Mouse (Mus musculus) cerebellum, postnatal 25 days (tissue): ENCODE results near the gene Cyp2a4.
"Not testable (repeated sequence)": the region's sequence is repeated elsewhere in the genome, so short reads cannot be mapped to it uniquely, and the experiment has no call there.

ENCODE experiments used
- DNase-seq, 2 experiments: peaks; one replicate each; pipeline ENCODE4 v3.0.0; 2021; ENCODE audit warnings: mixed read lengths in 2 of 2

The Cyp2a4 gene

DNA sequence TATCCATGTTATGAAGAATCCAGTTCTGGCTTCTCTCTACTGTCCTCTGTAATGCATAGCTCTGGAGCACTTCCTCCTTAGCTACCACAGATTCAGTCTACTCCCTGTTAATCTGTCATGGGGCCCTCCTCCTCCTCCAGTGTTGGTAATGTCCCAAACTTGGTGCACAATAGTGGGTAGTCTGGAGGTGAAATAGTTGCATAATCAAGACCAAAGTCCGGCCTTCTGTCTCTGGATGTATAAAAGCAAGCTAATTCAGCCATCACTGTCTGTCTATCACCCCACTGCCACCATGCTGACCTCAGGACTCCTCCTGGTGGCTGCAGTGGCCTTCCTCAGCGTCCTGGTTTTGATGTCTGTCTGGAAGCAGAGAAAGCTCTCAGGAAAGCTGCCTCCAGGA is at the start of gene Cyp2a4:
Gene Cyp2a4 (plus strand): TSS at position 244 of the 400 bp plus-strand sequence.
- DNase-seq: not testable (repeated sequence)

DNA sequence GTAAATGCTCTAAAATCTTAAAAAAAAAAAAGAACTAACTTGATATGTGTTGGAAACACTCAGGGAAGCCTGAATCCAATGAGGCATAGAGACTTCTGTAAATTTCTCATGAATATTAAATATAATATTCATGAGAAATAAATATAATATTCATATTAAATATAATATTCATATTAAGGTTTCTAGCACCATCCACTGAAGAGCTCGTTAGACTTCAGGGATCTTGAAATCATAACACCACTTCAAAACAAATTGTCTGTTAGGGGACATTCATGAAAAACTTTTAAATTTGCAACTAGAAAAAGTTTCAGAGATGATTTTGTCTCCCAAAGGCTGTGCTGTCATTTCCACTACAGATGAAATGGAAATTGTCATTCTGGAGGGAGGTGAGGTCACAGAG is 46.9 kb upstream of the Cyp2a4 start, which contains the start of gene Vmn1r184:
Gene Vmn1r184 (plus strand): TSS at position 301 of the 400 bp plus-strand sequence.
- not testable (repeated sequence) for DNase-seq

DNA sequence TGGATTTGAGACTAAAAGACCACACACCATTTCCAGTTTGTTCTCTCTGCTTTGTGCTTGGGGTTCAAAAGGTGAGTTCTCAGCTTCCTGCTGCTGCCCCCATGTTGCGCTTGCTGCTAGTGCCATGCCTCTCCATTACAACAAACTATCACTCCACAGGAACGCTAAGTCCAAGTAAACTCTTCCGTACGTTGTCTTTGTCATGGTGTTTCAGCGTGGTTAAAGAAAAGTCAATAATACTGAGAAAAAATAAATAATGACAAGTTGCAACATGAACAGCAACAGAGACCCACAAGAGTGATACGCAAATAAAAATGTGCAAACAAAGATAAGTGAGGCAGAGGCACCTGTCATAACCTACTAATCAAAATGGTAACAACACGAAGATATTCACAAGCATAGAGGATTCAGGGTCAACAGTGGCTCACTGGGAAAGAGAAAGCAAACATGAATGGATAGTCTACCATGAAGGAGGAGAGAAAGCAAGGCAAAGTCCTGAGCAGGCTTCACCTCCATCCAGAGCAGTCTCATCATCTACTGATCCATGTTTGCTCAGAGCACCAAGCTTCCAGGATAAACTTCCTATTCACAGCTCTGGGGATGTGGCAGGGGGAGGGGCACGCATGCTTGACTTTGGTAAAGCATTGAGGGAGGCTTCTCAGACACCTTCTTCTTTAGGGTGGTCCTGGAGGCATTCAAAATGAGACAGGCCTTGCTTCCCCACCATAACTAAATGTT is 3.4 kb upstream of the Cyp2a4 start:
- DNase-seq: not testable (repeated sequence)

DNA sequence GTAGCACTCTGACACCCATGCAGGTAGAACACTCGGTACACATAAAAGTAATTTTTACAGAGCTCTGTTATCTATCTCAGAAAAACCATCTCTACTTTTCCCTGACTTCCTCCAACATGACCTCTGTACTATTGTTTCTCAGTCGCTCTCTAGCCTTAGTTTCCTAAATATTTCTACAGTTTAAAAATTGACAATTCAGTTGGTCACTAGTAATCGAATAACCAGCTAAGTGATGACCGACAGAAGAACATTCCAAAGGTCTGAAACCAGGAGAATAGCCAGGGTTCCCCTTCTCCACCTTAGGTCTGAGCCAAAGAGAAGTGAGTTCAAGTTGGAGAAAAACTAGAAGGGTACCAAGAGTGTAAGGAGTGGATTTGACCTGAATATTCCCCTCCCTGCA is 4.8 kb downstream of the Cyp2a4 start:
- not testable (repeated sequence) for DNase-seq

DNA sequence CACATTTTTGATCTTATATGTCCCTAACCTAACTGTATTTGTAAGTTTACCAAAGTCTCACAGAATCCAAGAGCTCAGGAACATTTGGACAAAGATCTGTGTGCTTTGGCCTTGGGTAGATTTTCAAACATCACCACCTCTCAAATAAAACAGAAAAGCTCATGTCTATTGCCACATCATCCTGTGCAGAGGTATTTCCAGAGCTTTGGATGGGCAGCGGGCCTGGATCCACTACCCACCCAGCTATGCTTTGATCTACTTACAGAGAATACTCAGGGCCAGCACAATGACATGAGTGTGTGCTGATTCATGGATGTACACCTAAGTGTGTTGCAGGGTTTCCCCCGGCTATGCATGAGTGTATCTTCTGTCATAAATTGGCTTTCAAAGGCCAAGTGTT is 8.2 kb downstream of the Cyp2a4 start:
- DNase-seq: not testable (repeated sequence)

DNA sequence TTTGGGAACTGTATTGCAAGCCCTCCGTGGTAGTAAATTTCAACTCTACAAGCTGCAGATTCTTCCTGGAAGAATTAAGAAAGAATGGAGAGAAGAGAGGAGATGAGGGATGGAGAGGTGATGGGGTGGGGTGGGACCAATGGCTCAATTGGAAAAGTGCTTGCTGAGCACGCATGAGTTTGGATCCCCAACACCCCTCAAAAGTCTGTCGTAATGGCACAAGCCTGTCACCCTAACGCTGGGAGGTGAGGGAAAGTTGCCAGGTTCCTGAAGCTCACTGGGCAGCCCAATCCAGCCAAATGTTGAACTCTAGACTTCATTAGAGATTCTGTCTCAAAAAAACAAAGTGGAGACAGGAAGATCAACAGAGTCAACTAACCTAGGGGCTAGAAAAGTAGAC is 8.8 kb downstream of the Cyp2a4 start:
- DNase-seq: not testable (repeated sequence)

DNA sequence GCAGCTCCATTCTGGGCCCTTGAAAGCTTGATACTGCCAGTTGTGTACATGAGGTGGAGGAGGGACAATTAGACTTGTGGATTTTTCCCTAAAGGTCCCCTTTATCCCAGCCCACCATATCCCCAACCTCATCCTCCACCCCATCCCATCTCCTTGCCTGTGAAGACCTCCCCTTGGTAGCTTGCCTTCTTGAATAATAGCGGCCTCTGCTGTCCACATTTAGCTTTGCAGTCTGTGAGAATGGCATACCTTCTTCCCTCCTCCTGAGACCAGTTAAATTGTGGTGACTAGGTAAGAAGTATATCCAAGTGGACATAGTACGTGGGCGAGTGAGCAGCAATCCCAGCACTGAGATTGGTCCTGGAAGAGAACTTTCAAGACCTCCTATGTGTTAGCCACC is 13.4 kb downstream of the Cyp2a4 start:
- not testable (repeated sequence) for DNase-seq

DNA sequence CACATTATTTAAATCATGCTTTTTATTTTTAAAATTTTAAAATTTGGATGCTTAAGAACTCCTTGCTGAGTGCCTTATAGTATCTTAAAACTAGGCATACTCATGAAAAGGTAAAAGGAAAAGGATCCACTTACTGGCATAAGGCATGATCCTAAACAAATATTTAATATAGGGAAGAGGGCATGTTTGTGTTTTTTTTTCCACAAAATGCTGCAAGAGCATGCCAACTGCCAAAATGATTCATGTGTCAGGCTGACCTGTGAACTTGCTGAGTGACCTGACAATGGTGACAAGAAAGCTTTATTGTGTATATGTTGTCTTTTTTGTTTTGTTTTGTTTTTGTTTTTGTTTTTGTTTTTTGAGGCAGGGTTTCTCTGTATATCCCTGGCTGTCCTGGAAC is 43.2 kb downstream of the Cyp2a4 start:
- not testable (repeated sequence) for DNase-seq

DNA sequence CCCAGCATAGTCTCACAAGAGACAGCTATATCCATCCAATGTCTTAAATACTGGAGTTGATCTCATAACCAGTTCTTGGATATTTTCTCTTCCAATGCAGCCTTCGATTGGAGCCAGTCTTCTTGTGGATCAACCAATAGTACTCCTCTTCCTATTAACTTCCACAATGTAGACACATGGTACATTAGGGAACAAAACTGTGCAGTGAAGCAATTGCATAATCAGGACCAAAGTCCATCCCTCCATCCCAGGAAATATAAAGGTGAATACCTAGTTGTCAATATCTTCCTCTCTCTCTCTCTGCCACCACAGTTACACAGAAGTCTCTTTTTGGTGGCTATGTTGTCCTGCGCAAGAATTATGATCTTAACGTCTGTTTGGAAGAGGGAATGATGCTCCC is 45.3 kb downstream of the Cyp2a4 start:
- not testable (repeated sequence) for DNase-seq

DNA sequence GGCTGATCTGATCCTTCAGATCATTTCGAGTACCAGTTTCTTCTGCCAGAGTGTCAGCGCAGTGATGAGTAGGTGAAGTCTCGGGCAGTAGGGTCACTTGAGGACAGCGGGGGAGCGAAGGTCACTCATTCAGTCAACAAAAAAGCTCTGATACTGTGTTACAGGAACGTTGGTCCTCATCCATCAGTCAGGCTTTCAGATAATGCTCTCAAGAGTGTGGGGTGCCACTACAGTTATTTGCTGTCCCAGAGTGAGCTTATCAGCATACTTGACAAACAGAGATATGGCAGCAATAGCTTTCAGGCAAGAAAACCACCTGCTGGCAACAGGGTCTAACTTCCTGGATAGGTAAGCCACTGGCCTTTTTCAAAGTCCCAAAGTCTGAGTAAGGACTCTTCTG is 49.8 kb downstream of the Cyp2a4 start:
- DNase-seq: not testable (repeated sequence)
